Mouse (Mus musculus) cerebellum, adult 18-20 months (tissue): Measurements from ENCODE around the gene Rreb1.

ENCODE experiments used
- DNase-seq, 2 experiments: peaks; one replicate each; pipeline ENCODE4 v3.0.0; 2021

Rreb1 gene

GRCm38 (mm10) chr13:37855221-37855757, 77.1 kb downstream of the Rreb1 start:
- no peak for DNase-seq

- DNase-seq, result no peak
Observed at GRCm38 (mm10) chr13:37855765-37856164, 77.6 kb downstream of the Rreb1 start.

GRCm38 (mm10) chr13:37856537-37856936, 78.3 kb downstream of the Rreb1 start:
- no peak for DNase-seq

- peak; percentile 84 to 92 for DNase-seq
Observed at GRCm38 (mm10) chr13:37857284-37858065, 79.3 kb downstream of the Rreb1 start.

- DNase-seq, result peak in 1 of 2 experiments; percentile 13
Observed at GRCm38 (mm10) chr13:37858066-37858501, 79.9 kb downstream of the Rreb1 start.

GRCm38 (mm10) chr13:37858508-37858907, 80.3 kb downstream of the Rreb1 start:
- DNase-seq, result peak in 1 of 2 experiments; percentile 9

GRCm38 (mm10) chr13:37859782-37860181, 81.6 kb downstream of the Rreb1 start:
- no peak for DNase-seq

- DNase-seq, result no peak
Observed at GRCm38 (mm10) chr13:37860204-37860603, 82.0 kb downstream of the Rreb1 start.

GRCm38 (mm10) chr13:37860789-37861188, 82.6 kb downstream of the Rreb1 start:
- DNase-seq, result no peak

- DNase-seq, result no peak
Observed at GRCm38 (mm10) chr13:37862492-37862891, 84.3 kb downstream of the Rreb1 start.

- no peak for DNase-seq
Observed at GRCm38 (mm10) chr13:37863643-37864042, 85.4 kb downstream of the Rreb1 start.

- no peak for DNase-seq
Observed at GRCm38 (mm10) chr13:37864697-37865096, 86.5 kb downstream of the Rreb1 start.

- DNase-seq, result no peak
Observed at GRCm38 (mm10) chr13:37866296-37866695, 88.1 kb downstream of the Rreb1 start.

GRCm38 (mm10) chr13:37866846-37867245, 88.6 kb downstream of the Rreb1 start:
- no peak for DNase-seq

- no peak for DNase-seq
Observed at GRCm38 (mm10) chr13:37870118-37870908, 92.1 kb downstream of the Rreb1 start.

GRCm38 (mm10) chr13:37872142-37872835, 94.1 kb downstream of the Rreb1 start:
- no peak for DNase-seq

GRCm38 (mm10) chr13:37873125-37873891, 95.1 kb downstream of the Rreb1 start:
- no peak for DNase-seq

GRCm38 (mm10) chr13:37875919-37876318, 97.7 kb downstream of the Rreb1 start:
- DNase-seq, result no peak

- no peak for DNase-seq
Observed at GRCm38 (mm10) chr13:37876366-37876765, 98.2 kb downstream of the Rreb1 start.

- DNase-seq, result no peak
Observed at GRCm38 (mm10) chr13:37876836-37877235, 98.6 kb downstream of the Rreb1 start.

GRCm38 (mm10) chr13:37877241-37877640, 99.0 kb downstream of the Rreb1 start:
- DNase-seq, result no peak

- DNase-seq, result no peak
Observed at GRCm38 (mm10) chr13:37878918-37879331, 100.7 kb downstream of the Rreb1 start.
